Mouse (Mus musculus) gastrocnemius, adult 2 months (tissue): Measurements from ENCODE around the gene Olfr629. TPM values are rescaled to one million over a fixed set of nuclear protein-coding genes. Genes with fewer than 3 reads are reported as not detected.

Experiments
- DNase-seq: peaks from one replicate; pipeline ENCODE4 v3.0.0; 2022
- H3K27ac ChIP-seq: fragments of 200-600 bp; 2 replicates; pipeline ENCODE4 v1.8.1; 2022; ENCODE audit warnings: mild to moderate bottlenecking
- H3K4me3 ChIP-seq: fragments of 200-600 bp; 2 replicates; pipeline ENCODE4 v1.8.1; 2022; ENCODE audit warnings: mild to moderate bottlenecking, moderate library complexity
- CTCF ChIP-seq: fragments of 200-600 bp; IDR thresholded peaks from 2 replicates; pipeline ENCODE4 v1.8.1; 2022; ENCODE audit warnings: antibody characterized with exemption, mild to moderate bottlenecking, moderate library complexity
- intact Hi-C: fragments of 180-260 bp; cut with DNase I; formaldehyde crosslinking; loops from one replicate; pipeline ENCODE4 v1.15.1; 2025
- total RNA-seq, 2 experiments: library from RNA; stranded (reverse); gene quantifications; 2 replicates each; pipeline ENCODE4 v1.2.3; 2021

Gene Olfr629
- total RNA-seq, 2 experiments from 2014 or later: not detected

- Histone ChIP-seq H3K4me3 (no peak overlapping the region), H3K27ac (no peak overlapping the region)
- intact Hi-C loops: no loop called here
- TF ChIP-seq CTCF: no peak
- no peak for DNase-seq
Observed at GRCm38 (mm10) chr7:103699469-103699868, 45.3 kb downstream of the Olfr629 start.

Other genes starting within 250 kb of the Olfr629 start
- not detected for gene Olfr609, start 246.9 kb downstream of the Olfr629 start, total RNA-seq
- not detected for gene Olfr610, start 232.8 kb downstream of the Olfr629 start, total RNA-seq
- gene Olfr611, start 224.1 kb downstream of the Olfr629 start, total RNA-seq: not detected
- gene Olfr612, start 202.2 kb downstream of the Olfr629 start, total RNA-seq: not detected
- gene Olfr613, start 196.9 kb downstream of the Olfr629 start, total RNA-seq: not detected
- gene Olfr615, start 188.9 kb downstream of the Olfr629 start, total RNA-seq: not detected
- gene Olfr616, start 175.8 kb downstream of the Olfr629 start, total RNA-seq: not detected
- gene Olfr617, start 171.9 kb downstream of the Olfr629 start, total RNA-seq: not detected
- not detected for gene Olfr618, start 154.8 kb downstream of the Olfr629 start, total RNA-seq
- not detected for gene Olfr619, start 144.4 kb downstream of the Olfr629 start, total RNA-seq
- not detected for gene Olfr620, start 132.4 kb downstream of the Olfr629 start, total RNA-seq
- gene Olfr622, start 102.2 kb downstream of the Olfr629 start, total RNA-seq: not detected
- not detected for gene Olfr623, start 81.2 kb downstream of the Olfr629 start, total RNA-seq
- gene Olfr624, start 73.8 kb downstream of the Olfr629 start, total RNA-seq: not detected
- gene Olfr625-ps1, start 62.2 kb downstream of the Olfr629 start, total RNA-seq: not detected
- gene Olfr243, start 30.3 kb downstream of the Olfr629 start, total RNA-seq: not detected
- gene Olfr628, start 14.6 kb downstream of the Olfr629 start, total RNA-seq: not detected
- not detected for gene Olfr630, start 12.4 kb upstream of the Olfr629 start, total RNA-seq
- not detected for gene Olfr69, start 26.7 kb upstream of the Olfr629 start, total RNA-seq
- not detected for gene Olfr68, start 34.8 kb upstream of the Olfr629 start, total RNA-seq
- gene Olfr67, start 46.9 kb upstream of the Olfr629 start, total RNA-seq: not detected
- gene Hbb-bt, start 69.1 kb upstream of the Olfr629 start, total RNA-seq: 10 to 100 TPM; 20.6 to 29.2 TPM
- 100 to 1,000 TPM; 210 to 301 TPM for gene Hbb-bs, start 83.2 kb upstream of the Olfr629 start, total RNA-seq
- not detected for gene Hbb-bh2, start 95.6 kb upstream of the Olfr629 start, total RNA-seq
- gene Hbb-bh1, start 98.2 kb upstream of the Olfr629 start, total RNA-seq: not detected
- gene Hbb-y, start 108.3 kb upstream of the Olfr629 start, total RNA-seq: not detected
- gene Olfr66, start 141.3 kb upstream of the Olfr629 start, total RNA-seq: not detected
- not detected for gene Olfr64, start 149.5 kb upstream of the Olfr629 start, total RNA-seq
- gene Olfr65, start 158.5 kb upstream of the Olfr629 start, total RNA-seq: not detected
- not detected for gene Olfr631, start 183.9 kb upstream of the Olfr629 start, total RNA-seq
- not detected for gene Olfr632, start 189.4 kb upstream of the Olfr629 start, total RNA-seq
- not detected for gene Olfr633, start 199.5 kb upstream of the Olfr629 start, total RNA-seq
- gene Olfr635, start 226.2 kb upstream of the Olfr629 start, total RNA-seq: not detected